Mouse (Mus musculus): ENCODE data around the gene Zfp36.

Zfp36 gene

DNA sequence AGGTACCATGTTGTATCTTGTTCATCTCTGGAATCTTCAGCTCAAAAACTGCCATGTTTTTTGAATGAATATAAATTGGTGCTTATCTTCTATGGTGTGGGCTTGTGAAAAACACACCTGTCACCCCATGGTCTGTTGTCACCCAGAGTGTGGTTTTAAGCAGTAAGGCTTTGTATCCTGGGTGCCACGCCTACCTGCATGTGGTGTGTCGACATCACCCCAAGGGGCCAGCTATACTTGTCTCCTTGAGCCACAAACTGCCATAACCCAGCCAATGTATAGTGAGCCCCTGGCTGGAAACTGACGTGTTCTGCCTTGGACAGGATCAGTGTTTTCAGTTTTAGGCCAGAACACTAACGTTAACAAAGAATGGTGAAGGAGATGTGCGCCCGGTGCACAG is 4.1 kb upstream of the Zfp36 start:
- peak; percentile 84 for DNase-seq (ENCODE audit: low read depth)

DNA sequence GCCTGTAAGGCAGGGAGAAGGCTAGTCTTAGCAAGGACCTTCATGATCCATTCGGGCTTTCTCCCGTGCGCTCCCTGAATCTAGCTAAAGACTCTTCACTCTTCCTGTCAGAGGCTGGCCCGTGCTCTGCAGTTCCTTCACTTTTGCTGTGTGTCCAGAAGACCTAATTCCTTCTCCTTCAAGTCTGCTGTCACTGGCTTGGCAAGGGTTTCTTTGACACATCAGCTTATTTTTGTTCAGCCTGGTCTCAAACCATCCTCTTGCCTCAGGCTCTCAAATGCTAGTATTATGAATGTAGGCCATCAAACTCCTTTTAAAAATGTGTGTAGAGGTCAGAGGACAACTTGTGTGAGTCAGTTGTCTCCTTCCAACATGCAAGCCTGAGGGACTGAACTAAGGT is 3.6 kb upstream of the Zfp36 start:
- no peak for DNase-seq (ENCODE audit: low read depth)

DNA sequence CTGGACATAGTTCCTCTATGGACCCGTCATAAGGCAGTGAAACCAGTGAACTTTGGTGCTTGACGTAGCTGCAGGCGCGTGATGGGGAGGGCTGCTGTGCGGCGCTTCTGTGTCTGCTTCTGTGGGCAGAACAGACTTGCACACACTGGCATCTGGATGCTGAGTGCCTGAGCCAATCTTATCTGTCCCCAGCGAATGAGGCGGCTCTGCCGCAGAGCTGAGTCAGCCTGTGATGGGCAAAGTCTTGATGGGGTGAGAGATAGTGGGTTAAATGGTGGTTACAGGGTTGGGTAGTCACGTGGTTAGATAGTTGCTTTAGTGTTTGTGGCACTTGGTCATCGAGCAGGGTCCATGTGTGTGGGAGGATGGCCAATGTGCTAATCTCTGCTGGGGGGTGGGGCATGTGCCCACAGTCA is 2.9 kb upstream of the Zfp36 start:
- DNase-seq (ENCODE audit: low read depth), result peak; percentile 97

DNA sequence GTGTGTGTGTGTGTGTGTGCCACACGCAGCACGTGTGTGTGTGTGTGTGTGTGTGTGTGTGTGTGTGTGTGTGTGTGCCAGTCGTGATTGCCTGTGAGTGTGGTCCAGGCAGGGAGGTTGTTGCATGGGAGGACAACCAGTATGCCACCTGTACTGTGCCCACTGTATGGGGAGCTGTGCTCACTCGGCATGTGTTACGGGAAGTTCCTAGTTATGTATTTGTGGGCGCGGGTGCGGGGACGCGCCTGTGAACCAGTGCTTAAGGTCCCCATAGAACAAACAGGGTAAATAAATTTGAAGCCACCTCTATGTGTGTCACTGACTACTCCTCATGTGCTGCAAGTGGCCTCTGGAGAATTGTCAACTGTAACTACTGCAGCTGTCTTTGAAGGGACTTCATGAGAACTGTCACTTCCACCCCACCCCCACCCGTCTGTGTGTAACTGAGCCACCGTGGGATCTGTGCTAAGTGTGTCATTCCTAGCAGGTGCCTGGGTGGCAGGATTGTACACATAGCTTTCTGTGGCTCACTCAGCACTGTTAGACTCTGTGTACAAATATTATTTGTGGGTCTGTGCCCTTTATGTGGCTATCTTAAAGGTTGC is 2.4 kb upstream of the Zfp36 start:
- DNase-seq (ENCODE audit: low read depth), result peak; percentile 94

DNA sequence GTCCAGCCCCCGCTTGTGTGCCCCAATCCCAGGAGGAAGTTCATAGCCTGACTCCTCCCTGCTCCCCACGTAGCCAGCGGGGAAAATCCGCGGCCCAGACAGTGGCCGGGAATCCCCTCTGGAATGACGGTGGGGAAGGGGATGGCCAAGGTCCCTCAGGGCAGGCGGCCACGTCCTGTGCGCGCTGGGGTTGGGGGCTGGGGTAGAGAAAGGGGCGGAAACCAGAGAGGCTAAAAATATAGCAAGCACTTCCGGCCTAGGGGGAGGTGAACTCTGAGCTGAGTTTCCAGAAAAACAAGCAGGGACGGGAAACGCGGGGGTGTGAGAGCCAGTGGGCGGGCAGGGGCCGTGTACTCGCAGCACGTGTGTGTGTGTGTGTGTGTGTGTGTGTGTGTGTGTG is 1.9 kb upstream of the Zfp36 start:
- DNase-seq (ENCODE audit: low read depth), result peak; percentile 97

DNA sequence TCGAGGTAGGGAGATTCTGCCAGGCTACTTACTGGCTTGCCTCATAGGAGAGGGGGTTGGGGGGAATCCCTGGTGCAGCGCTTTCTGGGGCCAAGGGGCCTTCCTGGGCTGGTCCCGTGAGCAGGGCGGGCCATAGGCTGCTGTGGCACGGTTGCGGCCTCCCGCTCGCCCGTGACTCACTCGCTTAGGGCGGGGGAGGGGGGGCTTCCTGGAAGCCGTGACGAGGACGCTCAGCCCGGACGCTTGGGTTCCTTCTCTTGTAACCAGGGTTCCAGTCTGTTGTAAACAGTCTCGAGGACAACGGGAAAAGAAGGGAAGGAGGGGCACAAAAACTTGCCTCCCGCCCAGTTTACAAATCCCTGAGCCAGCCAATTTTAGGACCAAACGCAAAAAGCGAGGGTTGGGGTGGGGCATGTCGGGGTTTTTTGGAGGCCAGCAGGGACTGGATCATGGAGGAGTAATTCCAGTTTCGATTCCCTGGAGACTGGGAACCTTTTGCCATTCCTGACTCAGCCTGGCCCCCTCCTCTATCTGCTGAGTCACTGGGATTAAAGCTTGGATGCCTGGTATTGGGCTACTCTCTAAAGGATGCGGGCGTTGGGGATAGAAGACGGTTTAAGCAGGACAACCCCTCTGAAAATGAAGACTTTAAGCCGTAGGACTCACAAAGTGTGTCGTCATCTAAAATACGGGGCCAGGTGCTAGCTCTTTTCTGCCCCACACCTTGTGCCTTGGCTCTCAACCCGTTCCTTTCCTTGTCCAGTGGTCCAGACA is 1.2 kb upstream of the Zfp36 start:
- peak; percentile 98 for DNase-seq (ENCODE audit: low read depth)

DNA sequence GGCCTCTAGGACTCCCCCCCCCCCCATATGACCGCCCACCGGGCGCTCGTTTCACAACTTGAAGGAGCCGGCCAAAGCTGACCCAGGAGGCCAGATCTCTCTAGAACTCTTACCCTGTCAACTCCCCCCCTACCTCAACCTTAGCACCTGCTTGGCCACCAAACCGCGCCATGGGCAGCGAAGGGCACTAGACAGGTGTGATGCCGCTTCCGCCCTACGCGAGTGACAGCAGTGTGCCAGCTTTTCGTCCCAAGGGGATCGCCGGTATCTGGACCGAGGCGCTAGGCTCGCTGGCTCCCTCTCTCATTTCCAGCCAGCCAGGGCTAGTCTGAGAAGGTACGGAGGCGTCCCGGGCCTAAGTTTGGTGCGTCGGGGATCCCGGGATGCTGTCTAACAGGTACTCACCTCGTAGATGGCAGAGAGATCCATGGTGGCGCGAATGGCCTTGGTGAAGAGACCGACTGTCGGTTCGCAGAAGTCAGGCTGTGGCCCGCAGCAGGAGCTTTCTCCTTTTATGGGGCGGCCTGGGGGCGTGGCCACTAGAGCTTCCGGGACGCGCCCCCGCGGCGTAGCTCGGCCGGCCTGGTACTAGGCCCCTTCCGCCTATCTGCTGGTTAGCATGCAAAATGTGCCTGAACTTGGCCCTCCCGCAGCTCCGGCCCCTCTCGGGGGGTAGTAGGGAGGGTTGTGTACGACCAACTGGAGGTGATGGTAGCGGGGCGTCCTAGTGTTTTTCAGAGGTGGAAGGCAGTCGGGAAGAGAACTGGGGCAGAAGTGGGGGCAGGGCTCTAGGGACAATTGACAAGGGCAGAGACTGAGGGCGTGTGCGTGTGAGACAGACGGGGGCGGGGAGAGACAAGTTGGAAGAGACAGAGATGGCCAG is 1.0 kb downstream of the Zfp36 start:
- DNase-seq (ENCODE audit: low read depth), result peak; percentile 98

DNA sequence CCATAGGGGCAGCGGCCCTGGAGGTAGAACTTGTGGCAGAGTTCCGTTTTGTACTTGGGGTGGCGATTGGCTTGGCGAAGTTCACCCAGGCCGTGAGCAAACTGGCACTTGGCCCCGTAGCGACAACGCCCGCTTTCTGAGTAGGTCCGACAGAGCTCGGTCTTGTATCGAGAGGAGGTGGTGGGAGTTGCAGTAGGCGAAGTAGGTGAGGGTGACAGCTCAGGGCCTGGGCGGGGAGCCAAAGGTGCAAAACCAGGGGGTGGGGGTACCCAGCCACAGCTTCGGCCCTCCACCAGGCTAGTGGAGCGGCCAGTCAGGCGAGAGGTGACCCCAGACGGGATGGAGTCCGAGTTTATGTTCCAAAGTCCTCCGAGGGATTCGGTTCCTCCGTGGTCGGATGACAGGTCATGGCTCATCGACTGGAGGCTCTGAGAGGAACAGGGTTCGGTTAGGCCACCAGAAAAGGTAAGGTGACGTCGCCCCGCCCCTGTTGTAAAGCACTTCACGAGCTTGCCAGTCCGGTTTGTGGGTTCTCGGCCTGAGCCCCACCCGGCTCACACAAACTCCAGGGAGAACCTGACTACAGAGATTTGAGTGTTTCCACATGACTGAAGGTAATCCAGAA is 1.9 kb downstream of the Zfp36 start:
- DNase-seq (ENCODE audit: low read depth), result peak; percentile 82

DNA sequence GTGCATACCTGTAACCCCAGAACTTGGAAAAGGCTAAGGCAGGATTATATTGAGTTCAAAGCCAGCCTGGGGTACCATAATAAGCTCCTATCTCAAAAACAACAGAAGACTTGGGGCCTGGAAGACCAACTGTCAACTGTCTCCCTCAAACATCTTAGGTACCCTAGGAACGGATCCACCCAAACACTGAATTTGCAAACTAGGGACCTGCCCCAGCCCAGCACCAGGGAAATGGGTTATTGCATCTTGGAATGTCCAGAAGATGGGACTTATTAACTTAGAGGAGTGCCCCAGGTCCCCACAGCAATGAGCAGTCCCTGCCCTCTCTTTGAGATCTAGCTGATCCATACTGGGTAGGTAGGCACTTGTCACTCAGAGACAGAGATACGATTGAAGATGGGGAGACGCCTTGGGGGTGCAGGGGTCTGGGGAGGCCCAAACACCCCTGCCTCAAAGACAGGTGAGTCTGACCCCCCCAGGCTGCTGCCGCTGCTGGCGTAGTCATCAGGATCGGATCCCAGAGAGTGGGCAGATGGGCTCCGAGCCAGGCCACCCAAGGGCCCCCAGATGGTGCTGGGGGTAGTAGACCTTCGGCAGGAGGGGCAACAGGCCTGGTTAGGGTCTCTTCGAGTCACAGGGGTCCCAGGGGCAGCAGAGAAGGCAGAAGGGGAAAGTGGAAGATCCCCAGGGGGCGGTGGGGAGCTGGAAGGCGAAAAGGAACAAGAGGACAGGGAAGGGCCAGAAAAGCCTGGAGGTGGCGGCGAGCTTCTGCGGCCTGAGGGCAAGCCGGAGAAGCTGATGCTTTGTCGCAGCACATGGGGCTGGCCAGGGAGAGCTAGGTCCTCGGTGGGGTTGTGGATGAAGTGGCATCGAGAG is 2.6 kb downstream of the Zfp36 start:
- peak; percentile 75 for DNase-seq (ENCODE audit: low read depth)

DNA sequence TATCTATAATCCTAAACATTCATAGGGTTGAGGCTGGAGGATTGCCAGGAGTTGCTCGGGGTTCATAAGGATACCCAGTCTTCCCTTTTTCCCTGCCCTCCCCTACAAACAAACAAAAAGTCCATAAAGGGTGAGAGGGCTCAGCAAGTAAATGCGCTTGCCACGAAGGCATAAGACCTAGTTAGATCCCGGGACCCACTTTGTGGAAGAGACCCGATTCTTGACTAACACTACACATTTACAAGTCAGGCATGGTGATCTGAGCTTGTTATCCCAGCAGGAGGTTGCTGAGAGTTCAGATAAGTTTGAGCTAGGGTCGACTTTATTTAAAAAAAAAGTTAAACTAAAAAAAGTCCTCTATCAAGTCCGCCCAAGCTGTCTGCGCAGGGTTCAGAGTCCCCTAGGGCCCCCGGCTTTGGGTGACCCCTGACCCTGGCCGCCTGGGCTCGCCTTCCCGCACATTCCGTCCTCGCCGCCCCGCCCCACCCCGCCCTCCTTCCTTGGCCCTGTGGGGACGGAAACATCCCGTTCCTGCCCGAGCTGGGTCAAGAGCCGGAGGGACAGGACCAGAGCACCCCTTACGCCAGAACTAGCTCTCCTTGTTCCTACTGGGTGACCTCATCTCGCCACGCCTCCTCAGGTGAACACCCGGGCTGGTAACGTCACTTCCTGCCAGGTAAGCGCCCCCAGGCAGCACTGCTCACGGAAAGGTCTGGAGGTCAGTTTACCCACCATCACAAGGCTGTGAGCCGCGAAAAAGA is 3.9 kb downstream of the Zfp36 start:
- peak; percentile 93 for DNase-seq (ENCODE audit: low read depth)

DNA sequence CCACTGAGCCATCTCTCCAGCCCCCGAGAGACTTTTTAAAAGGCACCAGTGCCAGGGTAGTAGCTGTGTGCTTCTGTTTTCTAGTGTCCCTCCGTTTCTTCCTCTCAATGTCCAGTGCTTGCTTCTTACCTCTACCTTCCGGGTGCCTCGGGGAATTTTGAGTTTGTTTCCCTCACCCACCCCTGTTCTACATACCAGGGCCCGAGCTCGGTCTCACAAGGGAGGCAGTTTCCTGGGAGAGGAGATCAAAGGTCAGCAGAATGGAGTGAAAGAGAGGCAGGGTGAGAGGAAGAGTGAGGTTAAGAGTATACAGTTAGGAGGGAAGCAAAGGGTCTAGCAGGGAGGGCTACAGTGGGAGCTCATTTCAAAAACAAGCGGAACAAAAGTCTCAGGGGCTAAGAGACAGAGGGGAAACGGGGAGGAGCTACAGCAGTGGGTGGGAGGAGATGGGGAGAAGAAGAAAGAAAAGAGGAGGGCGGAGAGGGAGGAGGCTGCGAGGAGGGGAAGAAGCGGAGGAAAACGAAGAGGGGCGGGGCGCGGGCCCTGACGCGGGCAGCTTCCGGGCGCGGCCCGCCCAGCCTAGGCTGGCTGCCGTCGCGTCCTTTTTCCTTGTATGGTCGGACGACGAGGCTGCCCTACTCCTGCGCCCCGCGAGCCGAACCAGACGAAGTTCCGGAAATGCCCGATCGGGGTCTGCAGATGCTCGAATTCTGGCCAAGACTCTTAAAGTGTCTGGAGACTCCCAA is 4.7 kb downstream of the Zfp36 start:
- peak; percentile 97 for DNase-seq (ENCODE audit: low read depth)

DNA sequence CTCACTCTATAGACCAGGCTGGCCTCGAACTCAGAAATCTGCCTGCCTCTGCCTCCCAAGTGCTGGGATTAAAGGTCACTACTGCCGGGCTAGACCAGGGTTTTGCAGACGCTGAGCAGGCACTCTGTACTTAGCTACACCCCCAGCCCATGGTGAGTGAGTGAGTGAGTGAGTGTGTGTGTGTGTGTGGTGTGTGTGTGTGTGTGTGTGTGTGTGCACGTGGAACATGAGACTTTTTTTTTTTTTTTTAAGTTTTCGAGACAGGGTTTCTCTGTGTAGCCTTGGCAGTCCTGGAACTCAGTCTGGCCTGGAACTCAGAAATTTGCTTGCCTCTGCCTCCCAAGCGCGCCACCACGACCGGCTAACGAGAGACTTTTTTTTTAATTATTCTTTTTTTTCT is 5.4 kb downstream of the Zfp36 start:
- DNase-seq (ENCODE audit: low read depth), result peak; percentile 72

DNA sequence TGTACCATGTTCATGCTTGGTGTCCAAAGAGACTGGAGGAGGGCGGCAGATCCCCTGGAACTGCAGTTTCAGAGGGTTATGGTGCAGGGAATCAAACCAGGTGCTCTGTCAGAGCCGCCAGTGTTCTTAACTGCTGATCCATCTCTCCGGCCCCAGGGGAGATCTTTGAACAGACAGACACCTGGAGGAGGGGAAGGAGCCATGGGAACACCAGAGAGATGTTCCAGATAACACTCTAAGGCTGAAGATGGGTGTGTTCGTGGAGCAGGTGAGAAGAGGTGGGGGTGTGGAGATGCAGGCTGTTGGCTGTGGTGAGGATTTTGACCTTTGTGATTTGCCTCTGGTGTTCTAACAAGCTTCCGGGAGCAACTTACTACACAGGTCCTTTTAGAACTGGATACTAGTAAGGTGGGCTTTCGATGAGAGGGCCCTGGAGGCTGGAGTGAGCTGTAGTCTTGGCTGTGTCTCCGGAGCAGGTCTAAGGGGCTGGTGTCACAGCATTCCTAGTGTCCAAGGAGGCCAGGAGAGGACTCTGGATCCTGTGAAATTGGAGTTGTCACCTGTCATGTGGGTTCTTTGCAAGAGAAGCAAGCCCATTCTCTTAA is 6.1 kb downstream of the Zfp36 start:
- peak; percentile 75 for DNase-seq (ENCODE audit: low read depth)

DNA sequence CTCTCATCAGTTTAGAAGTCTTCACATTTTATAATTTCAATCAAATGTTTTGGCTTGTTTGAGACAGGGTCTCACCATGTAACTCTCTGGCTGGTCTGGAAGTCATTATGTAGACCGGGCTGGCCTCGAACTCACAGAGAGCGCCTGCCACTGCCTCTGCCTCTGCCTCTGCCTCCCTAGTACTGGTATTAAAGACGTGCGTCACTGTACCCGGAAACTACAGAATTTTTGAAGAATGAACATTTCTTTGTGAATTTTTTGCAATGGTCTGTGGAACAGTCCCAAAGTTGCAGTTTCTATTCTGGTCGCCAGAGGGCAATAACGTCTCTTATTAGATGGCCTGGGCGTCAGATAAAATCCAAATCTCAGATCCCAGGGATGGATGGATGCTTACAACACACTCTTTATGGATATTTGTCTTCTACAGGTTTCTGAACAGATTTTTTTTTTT is 6.9 kb downstream of the Zfp36 start:
- DNase-seq (ENCODE audit: low read depth), result peak; percentile 98

DNA sequence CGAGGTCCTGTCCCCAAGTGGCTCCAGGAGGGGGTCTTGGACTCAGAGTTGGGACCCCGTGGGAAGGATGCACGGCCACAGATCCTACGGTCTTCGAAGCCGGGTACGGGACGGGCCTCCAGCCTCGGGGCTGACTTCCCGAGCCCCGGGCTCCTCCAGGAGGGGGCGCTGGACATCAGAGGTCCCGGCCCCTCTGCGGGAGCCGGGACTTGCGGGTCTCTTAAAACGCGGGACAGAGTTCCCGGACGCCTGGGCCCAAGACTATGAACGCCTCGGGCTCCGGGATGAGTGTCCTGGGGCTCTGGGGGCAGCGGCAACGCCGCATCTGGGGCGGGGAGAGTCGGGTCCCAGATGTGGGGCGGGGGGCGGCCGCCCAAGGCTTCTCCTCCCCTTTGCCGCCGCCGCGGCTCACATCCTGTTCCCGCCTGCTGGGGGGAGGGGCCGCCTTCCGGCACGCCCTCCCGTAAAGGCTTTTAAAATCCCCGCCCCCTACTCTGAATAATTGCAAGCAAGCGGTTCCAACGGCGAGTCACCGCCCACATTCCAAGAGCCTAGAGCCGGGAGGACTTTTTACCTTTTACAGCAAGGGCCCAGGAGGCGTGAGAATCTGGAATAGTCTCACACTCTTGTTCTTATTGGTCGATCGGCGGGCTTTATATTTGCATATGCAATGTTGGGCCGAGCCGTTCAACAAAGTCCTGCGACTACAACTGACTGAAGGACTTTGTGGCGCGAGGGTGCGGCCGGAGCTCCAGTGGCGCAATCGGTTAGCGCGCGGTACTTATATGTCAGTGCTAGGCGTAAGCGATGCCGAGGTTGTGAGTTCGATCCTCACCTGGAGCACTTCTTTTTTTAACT is 7.6 kb downstream of the Zfp36 start, which contains the start of gene Plekhg2:
Gene Plekhg2, minus strand, starts transcription at position 349 of the 858 bp plus-strand sequence.
- peak; percentile 99 for DNase-seq (ENCODE audit: low read depth)

DNA sequence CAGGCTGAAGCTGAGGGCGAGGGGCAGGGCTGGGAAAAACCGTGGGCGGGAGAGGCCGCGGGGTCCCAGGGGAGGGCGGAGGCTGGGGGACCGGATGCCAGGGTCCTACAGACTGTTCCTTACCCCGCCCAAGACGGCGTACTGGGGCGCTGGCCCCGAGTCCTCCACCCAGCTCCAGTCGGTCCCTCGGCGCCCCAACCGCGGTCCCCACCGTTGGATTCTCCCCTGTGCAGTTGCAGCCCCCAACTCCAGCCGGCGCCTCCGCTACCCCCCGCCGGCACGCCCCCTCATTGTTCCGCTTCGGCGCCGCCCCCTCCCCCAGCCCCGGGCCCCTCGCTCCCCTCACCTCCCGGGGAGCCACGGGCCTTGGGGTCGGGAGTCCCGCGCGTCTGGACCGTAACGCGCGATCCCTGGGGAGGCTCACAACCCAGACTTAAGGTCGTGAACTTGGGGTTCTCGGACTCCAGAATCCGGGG is 8.5 kb downstream of the Zfp36 start:
- peak; percentile 67 for DNase-seq (ENCODE audit: low read depth)

DNA sequence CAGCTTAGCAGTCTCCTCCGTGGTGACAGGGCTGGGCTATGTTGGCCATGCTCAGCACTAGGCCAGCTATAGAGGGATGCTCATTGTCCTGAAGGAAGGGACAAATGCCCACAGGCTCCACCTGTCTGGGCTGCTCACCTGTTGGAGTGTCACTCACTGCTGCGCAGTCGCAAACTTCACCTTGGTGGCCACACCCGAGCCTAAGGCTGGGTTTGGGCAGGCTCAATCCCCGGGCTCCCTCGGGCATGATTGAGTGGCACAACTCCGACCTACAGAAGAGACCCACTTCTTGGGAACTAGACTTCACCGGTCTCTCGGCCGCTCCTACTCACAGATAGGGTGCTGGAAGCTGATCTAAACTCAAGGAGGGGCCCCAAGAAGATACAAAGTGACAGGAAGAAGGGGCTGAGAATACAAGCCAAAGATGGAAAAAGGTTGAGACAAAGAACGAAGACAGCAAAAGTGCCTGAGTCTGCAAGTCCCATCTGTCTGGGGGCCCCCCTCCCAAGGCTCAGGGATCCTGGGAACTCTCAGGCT is 9.0 kb downstream of the Zfp36 start:
- no peak for DNase-seq (ENCODE audit: low read depth)

DNA sequence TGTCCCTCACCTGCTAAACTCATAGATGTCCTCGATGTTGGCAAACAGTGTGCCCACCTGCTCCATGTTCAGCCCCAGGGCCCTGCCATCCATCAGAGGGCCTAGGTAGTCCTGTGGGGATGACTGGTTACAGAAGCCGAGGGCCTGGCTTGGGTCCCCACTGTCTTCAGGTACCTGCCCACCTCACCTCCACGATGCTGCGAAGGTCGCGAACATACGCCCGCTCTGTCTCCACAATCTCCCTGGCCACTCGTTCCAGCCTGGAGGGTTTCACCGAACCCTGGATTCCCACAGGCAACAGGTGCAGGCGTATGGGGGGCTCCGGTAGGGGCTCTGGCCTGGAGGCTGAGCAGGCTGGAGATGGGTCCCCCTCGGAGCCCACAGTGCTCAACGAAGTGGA is 10.0 kb downstream of the Zfp36 start:
- no peak for DNase-seq (ENCODE audit: low read depth)

Data from induced T-regulatory cell, adult 2 months (primary cell).